Mouse (Mus musculus): ENCODE data around the gene U2af1. TPM values are rescaled to one million over a fixed set of nuclear protein-coding genes. Genes with fewer than 3 reads are reported as not detected.

The U2af1 gene
- total and polyA plus RNA-seq, 3 experiments: 211 to 928 (median 498) TPM

- TF ChIP-seq MYC (IDR thresholded peaks at IDR 0.05; ENCODE audit: low read depth, low read length) (no peak), MYB (IDR thresholded peaks at IDR 0.05; ENCODE audit: low read depth, low read length) (no peak), USF2 (IDR thresholded peaks at IDR 0.05; ENCODE audit: borderline replicate concordance in 1 of 2, insufficient read depth in 1 of 2, low read depth in 1 of 2, low read length in 2 of 2) (no peak), SMC3 (IDR thresholded peaks at IDR 0.05; ENCODE audit: low read depth, low read length) (peak; percentile 90), HCFC1 (IDR thresholded peaks at IDR 0.05; ENCODE audit: low read depth, low read length) (no peak), MEF2A (IDR thresholded peaks at IDR 0.05; ENCODE audit: extremely low read depth, insufficient replicate concordance, low read depth, low read length, poor library complexity, severe bottlenecking) (no peak), ETS1 (IDR thresholded peaks at IDR 0.05; ENCODE audit: low read depth, low read length) (no peak), CTCF (IDR thresholded peaks at IDR 0.05 in 2 of 3, conservative IDR thresholded peaks at IDR 0.05 in 1 of 3; ENCODE audit: control insufficient read depth in 1 of 3, insufficient read depth in 1 of 3, low read depth in 2 of 3, low read length in 3 of 3, poor library complexity in 1 of 3, severe bottlenecking in 1 of 3) (peak; percentile 83 to 96 (median 93)), MAX (IDR thresholded peaks at IDR 0.05; ENCODE audit: low read length) (no peak), RCOR1 (IDR thresholded peaks at IDR 0.05; ENCODE audit: low read depth, low read length) (no peak)
Observed at GRCm38 (mm10) chr17:31664760-31665159, 6.1 kb upstream of the U2af1 start (continued).

GRCm38 (mm10) chr17:31662855-31663254 lies 4.2 kb upstream of the U2af1 start:
- H3K79me2 ChIP-seq (ENCODE audit: control insufficient read depth, insufficient read depth, low read length, poor library complexity): peaks cover 7% of the 10 kb centered on the region
- peaks cover 0 to 5% of the 10 kb centered on the region in 2 experiments; a peak in 2 of 4 replicates for H3K36me3 ChIP-seq (ENCODE audit: control insufficient read depth in 1 of 2, insufficient read depth in 2 of 2, low read length in 2 of 2)
- no peak for TF ChIP-seq GABPA (IDR thresholded peaks at IDR 0.05; ENCODE audit: low read depth, low read length)
- TF ChIP-seq RAD21 (IDR thresholded peaks at IDR 0.05; ENCODE audit: low read depth, low read length): peak; percentile 5
- peak; percentile 29 to 44 (median 35); a peak in 4 of 6 replicates for TF ChIP-seq CTCF (IDR thresholded peaks at IDR 0.05 in 2 of 3, conservative IDR thresholded peaks at IDR 0.05 in 1 of 3; ENCODE audit: control insufficient read depth in 1 of 3, insufficient read depth in 1 of 3, low read depth in 2 of 3, low read length in 3 of 3, poor library complexity in 1 of 3, severe bottlenecking in 1 of 3)
- TF ChIP-seq SMC3 (IDR thresholded peaks at IDR 0.05; ENCODE audit: low read depth, low read length): peak; percentile 33; the same call in 1 of the 2 replicates
- H3K27ac ChIP-seq (ENCODE audit: control insufficient read depth, low read depth, low read length): no peak overlapping the region
- H3K9me3 ChIP-seq (replicated peaks; ENCODE audit: insufficient read depth, low read length): no peaks in the 10 kb centered on the region
- H3K9ac ChIP-seq (ENCODE audit: control insufficient read depth, low read depth, low read length, poor library complexity, severe bottlenecking): no peak overlapping the region
- peaks cover 0 to 4% of the 10 kb centered on the region in 2 experiments; a peak in 1 of 4 replicates for H3K27me3 ChIP-seq (ENCODE audit: control insufficient read depth in 1 of 2, insufficient read depth in 2 of 2, low read length in 2 of 2)
- DNase-seq (ENCODE audit: low read depth, low spot score): peak; percentile 58
- H3K4me1 ChIP-seq (ENCODE audit: control insufficient read depth in 1 of 2, insufficient read depth in 2 of 2, low read length in 2 of 2): peaks cover 0 to 3% of the 10 kb centered on the region in 2 experiments; a peak in 1 of 4 replicates
- H3K4me3 ChIP-seq (ENCODE audit: control insufficient read depth in 1 of 2, insufficient read depth in 1 of 2, low read depth in 2 of 2, low read length in 2 of 2): no peak overlapping the region

- TF ChIP-seq ZNF384 (IDR thresholded peaks at IDR 0.05; ENCODE audit: low read depth, low read length) (no peak), MXI1 (IDR thresholded peaks at IDR 0.05; ENCODE audit: low read depth, low read length) (no peak), CHD1 (IDR thresholded peaks at IDR 0.05; ENCODE audit: low read depth, low read length) (no peak)
- DNase-seq (ENCODE audit: low read depth, low spot score): no peak
- Histone ChIP-seq H3K27ac (ENCODE audit: control insufficient read depth, low read depth, low read length) (no peak overlapping the region), H3K9ac (ENCODE audit: control insufficient read depth, low read depth, low read length, poor library complexity, severe bottlenecking) (no peak overlapping the region), H3K9me3 (replicated peaks; ENCODE audit: insufficient read depth, low read length) (no peaks in the 10 kb centered on the region), H3K4me3 (ENCODE audit: control insufficient read depth in 1 of 2, insufficient read depth in 1 of 2, low read depth in 2 of 2, low read length in 2 of 2) (no peak overlapping the region), H3K27me3 (ENCODE audit: control insufficient read depth in 1 of 2, insufficient read depth in 2 of 2, low read length in 2 of 2) (0 out of 4 replicates have a peak, but pooled peaks cover 0 to 2% of the 10 kb centered on the region in 2 experiments), H3K36me3 (ENCODE audit: control insufficient read depth in 1 of 2, insufficient read depth in 2 of 2, low read length in 2 of 2) (peaks cover 5 to 13% of the 10 kb centered on the region in 2 experiments), H3K4me1 (ENCODE audit: control insufficient read depth in 1 of 2, insufficient read depth in 2 of 2, low read length in 2 of 2) (peaks cover 0 to 7% of the 10 kb centered on the region in 2 experiments; a peak in 3 of 4 replicates), H3K79me2 (ENCODE audit: control insufficient read depth, insufficient read depth, low read length, poor library complexity) (peaks cover 26% of the 10 kb centered on the region)
Observed at GRCm38 (mm10) chr17:31660661-31661250, 2.1 kb upstream of the U2af1 start.

All from MEL (cell line).